Mouse (Mus musculus) intestine, postnatal 0 days (tissue): ENCODE measurements around the gene Nav1. TPM values are rescaled to one million over a fixed set of nuclear protein-coding genes. Genes with fewer than 3 reads are reported as not detected.

Experiments used
- ATAC-seq: fragments of 200-750 bp; cut with Nextera tagmentation; 2 replicates; pipeline ENCODE4 v1.8.0; 2017; ENCODE audit warnings: mild to moderate bottlenecking, moderate TSS enrichment, moderate library complexity
- H3K27ac ChIP-seq: fragments of 300-500 bp; sonication (generic); 2 replicates; pipeline ENCODE4 v1.5.1; 2014; ENCODE audit warnings: mild to moderate bottlenecking, low read depth, low read length, moderate library complexity
- H3K27me3 ChIP-seq: fragments of 300-500 bp; sonication (generic); replicated peaks from 2 replicates; pipeline ENCODE4 v1.6.1; 2014; ENCODE audit warnings: low read length, mixed read lengths; ENCODE audit not compliant: control insufficient read depth, insufficient read depth
- H3K36me3 ChIP-seq: fragments of 300-500 bp; sonication (generic); 2 replicates; pipeline ENCODE4 v1.6.1; 2014; ENCODE audit warnings: mild to moderate bottlenecking, moderate library complexity; ENCODE audit not compliant: control insufficient read depth, insufficient read depth
- H3K4me1 ChIP-seq: fragments of 300-500 bp; sonication (generic); replicated peaks from 2 replicates; pipeline ENCODE4 v1.6.1; 2014; ENCODE audit warnings: antibody characterized with exemption, low read length, mixed read lengths; ENCODE audit not compliant: control insufficient read depth, insufficient read depth
- H3K4me2 ChIP-seq: fragments of 300-500 bp; sonication (generic); replicated peaks from 2 replicates; pipeline ENCODE4 v1.6.1; 2014; ENCODE audit warnings: low read depth, mild to moderate bottlenecking, moderate library complexity
- H3K4me3 ChIP-seq: fragments of 300-500 bp; sonication (generic); 2 replicates; pipeline ENCODE4 v1.5.1; 2014; ENCODE audit warnings: low read depth, low read length
- H3K9ac ChIP-seq: fragments of 300-500 bp; sonication (generic); 2 replicates; pipeline ENCODE4 v1.6.1; 2014; ENCODE audit warnings: mild to moderate bottlenecking, low read depth, low read length
- H3K9me3 ChIP-seq: fragments of 300-500 bp; sonication (generic); 2 replicates; pipeline ENCODE4 v1.6.1; 2016; ENCODE audit warnings: mixed run types; ENCODE audit not compliant: control insufficient read depth
- CTCF ChIP-seq: sonication (generic); IDR thresholded peaks from 2 replicates; pipeline ENCODE4 v1.5.1; 2016; ENCODE audit warnings: low read depth, mild to moderate bottlenecking, control low read depth, antibody characterized with exemption, moderate library complexity
- WGBS: fragments of 180-500 bp; shearing (Covaris S2); extraction: QIAGEN DNeasy Blood & Tissue Kit; methylation state at CpG from one replicate; pipeline ENCODE4 v1.1.7; 2014; 5-methylcytosine and 5-hydroxymethylcytosine counted together
- polyA plus RNA-seq: library from polyadenylated mRNA; unstranded; fragments of >200 nt; fragmentation: Nextera tagmentation; extraction: Ambion mirVana; gene quantifications from 2 replicates; pipeline ENCODE4 v1.2.1, GENCODE M21; 2015

Gene Nav1
- polyA plus RNA-seq, 1 experiment from 2014 or later = 3.4 TPM

- no peak overlapping the region for H3K27ac ChIP-seq
- 18% methylated on average over 20 of the region's 20 CpGs for WGBS
- H3K4me1 ChIP-seq = no peaks in the 10 kb centered on the region
- H3K36me3 ChIP-seq = no peaks in the 10 kb centered on the region
- no peak overlapping the region for H3K4me3 ChIP-seq
- no peak for ATAC-seq
- no peak overlapping the region for H3K9ac ChIP-seq
- H3K27me3 ChIP-seq = no peaks in the 10 kb centered on the region
- no peaks in the 10 kb centered on the region for H3K9me3 ChIP-seq
- H3K4me2 ChIP-seq = no peak overlapping the region
- no peak for TF ChIP-seq CTCF
Observed at GRCm38 (mm10) chr1:135615715-135616641, 8.9 kb upstream of the Nav1 start.

GRCm38 (mm10) chr1:135609621-135610020, 2.5 kb upstream of the Nav1 start:
- no peak overlapping the region for H3K27ac ChIP-seq
- TF ChIP-seq CTCF = no peak
- no peaks in the 10 kb centered on the region for H3K4me1 ChIP-seq
- H3K36me3 ChIP-seq = 0 out of 2 replicates have a peak, but pooled peaks cover 3% of the 10 kb centered on the region
- H3K9me3 ChIP-seq = no peaks in the 10 kb centered on the region
- no peak for ATAC-seq
- H3K4me2 ChIP-seq = no peak overlapping the region
- 84% methylated on average over 4 of the region's 4 CpGs for WGBS
- H3K9ac ChIP-seq = no peak overlapping the region
- no peak overlapping the region for H3K4me3 ChIP-seq
- H3K27me3 ChIP-seq = no peaks in the 10 kb centered on the region

- no peak for TF ChIP-seq CTCF
- Histone ChIP-seq H3K9me3 (no peaks in the 10 kb centered on the region), H3K4me2 (no peak overlapping the region), H3K4me3 (no peak overlapping the region), H3K9ac (no peak overlapping the region), H3K27me3 (no peaks in the 10 kb centered on the region), H3K36me3 (0 out of 2 replicates have a peak, but pooled peaks cover 3% of the 10 kb centered on the region), H3K4me1 (no peaks in the 10 kb centered on the region), H3K27ac (no peak overlapping the region)
- no peak for ATAC-seq
- WGBS = 88% methylated on average over 12 of the region's 12 CpGs
Observed at GRCm38 (mm10) chr1:135606355-135607015, 610 bp downstream of the Nav1 start.

GRCm38 (mm10) chr1:135605530-135605929, 1.6 kb downstream of the Nav1 start:
- no peak for TF ChIP-seq CTCF
- H3K27ac ChIP-seq = no peak overlapping the region
- H3K27me3 ChIP-seq = no peaks in the 10 kb centered on the region
- no peak for ATAC-seq
- no peak overlapping the region for H3K9ac ChIP-seq
- WGBS = 73% methylated on average over 5 of the region's 5 CpGs
- no peak overlapping the region for H3K4me2 ChIP-seq
- H3K36me3 ChIP-seq = 0 out of 2 replicates have a peak, but pooled peaks cover 3% of the 10 kb centered on the region
- H3K9me3 ChIP-seq = no peaks in the 10 kb centered on the region
- H3K4me3 ChIP-seq = no peak overlapping the region
- no peaks in the 10 kb centered on the region for H3K4me1 ChIP-seq

- H3K9me3 ChIP-seq = no peaks in the 10 kb centered on the region
- H3K4me3 ChIP-seq = no peak overlapping the region
- no peak for TF ChIP-seq CTCF
- WGBS = 87% methylated on average over 7 of the region's 7 CpGs
- no peak for ATAC-seq
- H3K36me3 ChIP-seq = 0 out of 2 replicates have a peak, but pooled peaks cover 3% of the 10 kb centered on the region
- H3K27ac ChIP-seq = no peak overlapping the region
- no peaks in the 10 kb centered on the region for H3K27me3 ChIP-seq
- no peak overlapping the region for H3K9ac ChIP-seq
- no peaks in the 10 kb centered on the region for H3K4me1 ChIP-seq
- no peak overlapping the region for H3K4me2 ChIP-seq
Observed at GRCm38 (mm10) chr1:135604361-135605052, 2.6 kb downstream of the Nav1 start.
